ENCODE assay signal across 8 mouse cellular contexts in genomic region chr11:120310813-120311312, GRCm38 (mm10). TPM values are rescaled to one million over a fixed set of nuclear protein-coding genes. Genes with fewer than 3 reads are reported as not detected.
DNase-seq lines count a peak whose midpoint lies in the region; ATAC-seq and TF ChIP-seq lines count a peak whose summit lies in the region.

No protein-coding gene starts in this region.

- peak; percentile 79 for ATAC-seq in cerebellum, adult (ENCODE audit: insufficient number of reproducible peaks, low FRiP score, low TSS enrichment)
- peak; percentile 94 for ATAC-seq in forebrain, embryonic 13.5 days
- peak; percentile 81 for ATAC-seq in liver, embryonic 15.5 days (ENCODE audit: insufficient read depth)
- ATAC-seq in neural tube, embryonic 14.5 days (ENCODE audit: low read depth): peak; percentile 91

- no peak for TF ChIP-seq CTCF in testis, adult 2 months (IDR thresholded peaks at IDR 0.05; ENCODE audit: control insufficient read depth, insufficient read depth, insufficient replicate concordance, low read depth, low read length)

- H3K4me2 ChIP-seq in forebrain, embryonic 13.5 days: peak overlapping the region; percentile 73
- H3K4me2 ChIP-seq in liver, embryonic 15.5 days: peak overlapping the region; percentile 95
- peak overlapping the region; percentile 75 for H3K4me2 ChIP-seq in neural tube, embryonic 14.5 days (ENCODE audit: low read depth, low read length)

- TF ChIP-seq POLR2A in testis, adult 2 months (IDR thresholded peaks at IDR 0.05; ENCODE audit: control insufficient read depth, low read depth, low read length): no peak

- no peaks in the 10 kb centered on the region for H3K9me3 ChIP-seq in forebrain, embryonic 13.5 days (replicated peaks)
- H3K9me3 ChIP-seq in liver, embryonic 15.5 days (replicated peaks): no peaks in the 10 kb centered on the region
- H3K9me3 ChIP-seq in neural tube, embryonic 14.5 days (ENCODE audit: control insufficient read depth, low read length): no peaks in the 10 kb centered on the region

- intact Hi-C loops in heart, postnatal 10 days (cut with DNase I): loop anchor here (5.0 kb wide), 1 partner anchor 111 kb away; no protein-coding TSS in a partner anchor

- H3K36me3 ChIP-seq in forebrain, embryonic 13.5 days (ENCODE audit: poor library complexity, severe bottlenecking): no peaks in the 10 kb centered on the region
- H3K36me3 ChIP-seq in liver, embryonic 15.5 days (replicated peaks): no peaks in the 10 kb centered on the region
- H3K36me3 ChIP-seq in neural tube, embryonic 14.5 days (ENCODE audit: control insufficient read depth, insufficient read depth, low read length): no peaks in the 10 kb centered on the region
- H3K36me3 ChIP-seq in testis, adult 2 months (ENCODE audit: control insufficient read depth, insufficient read depth, low read length): no peaks in the 10 kb centered on the region

- H3K9ac ChIP-seq in forebrain, embryonic 13.5 days: peak overlapping the region; percentile 74
- H3K9ac ChIP-seq in liver, embryonic 15.5 days: peak overlapping the region; percentile 70
- peak overlapping the region; percentile 68 for H3K9ac ChIP-seq in neural tube, embryonic 14.5 days (replicated peaks; ENCODE audit: low read depth, low read length)

- H3K4me1 ChIP-seq in forebrain, embryonic 13.5 days: peaks cover 53% of the 10 kb centered on the region
- peaks cover 61% of the 10 kb centered on the region for H3K4me1 ChIP-seq in liver, embryonic 15.5 days (replicated peaks)
- peaks cover 36% of the 10 kb centered on the region for H3K4me1 ChIP-seq in neural tube, embryonic 14.5 days (ENCODE audit: control insufficient read depth, insufficient read depth, low read length)
- peaks cover 43% of the 10 kb centered on the region for H3K4me1 ChIP-seq in testis, adult 2 months (ENCODE audit: control insufficient read depth, insufficient read depth, low read length)

- 6% methylated on average over 37 of the region's 45 CpGs for WGBS in forebrain, embryonic 13.5 days
- 2% methylated on average over 45 of the region's 45 CpGs for WGBS in liver, embryonic 15.5 days (ENCODE audit: insufficient replicate concordance)
- WGBS in neural tube, embryonic 14.5 days: 2% methylated on average over 45 of the region's 45 CpGs

- peak overlapping the region; percentile 91 for H3K27ac ChIP-seq in forebrain, embryonic 13.5 days
- peak overlapping the region; percentile 51 for H3K27ac ChIP-seq in liver, embryonic 15.5 days (replicated peaks)
- H3K27ac ChIP-seq in neural tube, embryonic 14.5 days (ENCODE audit: low read depth, low read length): peak overlapping the region; percentile 90
- H3K27ac ChIP-seq in testis, adult 2 months (ENCODE audit: control insufficient read depth, insufficient read depth, low read depth, low read length): peak overlapping the region; percentile 97

- peak overlapping the region; percentile 41 for H3K4me3 ChIP-seq in forebrain, embryonic 13.5 days
- H3K4me3 ChIP-seq in liver, embryonic 15.5 days (replicated peaks): peak overlapping the region; percentile 64
- H3K4me3 ChIP-seq in neural tube, embryonic 14.5 days (ENCODE audit: low read depth, low read length): peak overlapping the region; percentile 32
- H3K4me3 ChIP-seq in testis, adult 2 months (ENCODE audit: control insufficient read depth, low read depth, low read length): peak overlapping the region; percentile 91

- peaks cover 20% of the 10 kb centered on the region for H3K27me3 ChIP-seq in forebrain, embryonic 13.5 days
- peaks cover 51% of the 10 kb centered on the region for H3K27me3 ChIP-seq in liver, embryonic 15.5 days
- no peaks in the 10 kb centered on the region for H3K27me3 ChIP-seq in neural tube, embryonic 14.5 days (ENCODE audit: control insufficient read depth, insufficient read depth, low read length)
- no peaks in the 10 kb centered on the region for H3K27me3 ChIP-seq in testis, adult 2 months (ENCODE audit: control insufficient read depth, insufficient read depth, low read length)

- DNase-seq in ES-CJ7 (ENCODE audit: low read depth, low spot score): peak; percentile 97
- DNase-seq in heart, postnatal 10 days: peak; percentile 94 to 95
- DNase-seq in kidney, postnatal 4 days: peak; percentile 96 to 98

RNA-seq across cellular contexts. Expression of gene Actg1, which starts 37.5 kb away (rescaled TPM):
- 3,229 and 3,555 TPM in 2 replicates for polyA plus RNA-seq in forebrain, embryonic 13.5 days (2015; fragmentation: Nextera tagmentation; extraction: Ambion mirVana)
- total RNA-seq in heart, postnatal 10 days (2021): 100 to 1,000 TPM; 691 to 703 TPM
- polyA plus RNA-seq in liver, embryonic 15.5 days (2015; fragmentation: Nextera tagmentation; extraction: Ambion mirVana): 559 and 587 TPM in 2 replicates
- 4,176 and 4,177 TPM in 2 replicates for polyA plus RNA-seq in neural tube, embryonic 14.5 days (2014; fragmentation: Nextera tagmentation; extraction: Ambion mirVana)
- 670 and 672 TPM in 2 replicates for polyA plus RNA-seq in testis, adult 2 months (2012; rRNA removed)

RNA-seq across cellular contexts. Expression of gene Fscn2, which starts 50.5 kb away (rescaled TPM):
- polyA plus RNA-seq in forebrain, embryonic 13.5 days (2015; fragmentation: Nextera tagmentation; extraction: Ambion mirVana): 1.3 and 1.7 TPM in 2 replicates
- total RNA-seq in heart, postnatal 10 days (2021): not detected
- not detected in 2 replicates for polyA plus RNA-seq in liver, embryonic 15.5 days (2015; fragmentation: Nextera tagmentation; extraction: Ambion mirVana)
- polyA plus RNA-seq in neural tube, embryonic 14.5 days (2014; fragmentation: Nextera tagmentation; extraction: Ambion mirVana): 0.63 and 1.7 TPM in 2 replicates
- polyA plus RNA-seq in testis, adult 2 months (2012; rRNA removed): 1.6 and 2.1 TPM in 2 replicates

Comparison
In these comparisons a context has a peak if more than half of its experiments do, and no peak if none do; other contexts are left out.
1. Peak in every context shown above with its lines: DNase-seq, ATAC-seq, H3K4me3 ChIP-seq and H3K27ac ChIP-seq.
2. H3K4me3 ChIP-seq: peak in every context shown above with its lines; median percentile 91 in testis, adult 2 months; 64 in liver, embryonic 15.5 days; 41 in forebrain, embryonic 13.5 days; 32 in neural tube, embryonic 14.5 days.